Mouse (Mus musculus): ENCODE data around the gene Kdelr3.
A peak's percentile ranks its signal among the peaks of the same experiment; 100 is the strongest.

Gene Kdelr3

GRCm38 (mm10) chr15:79516171-79517096 lies at the start of gene Kdelr3:
Gene Kdelr3 (plus strand): TSS chr15:79516411.
- DNase-seq, result no peak

GRCm38 (mm10) chr15:79466601-79467286 lies 49.5 kb upstream of the Kdelr3 start:
- peak; percentile 84 to 85 for DNase-seq

GRCm38 (mm10) chr15:79469577-79469976 lies 46.6 kb upstream of the Kdelr3 start:
- DNase-seq, result no peak

- DNase-seq, result no peak
Measured at GRCm38 (mm10) chr15:79470583-79470982, 45.6 kb upstream of the Kdelr3 start.

- no peak for DNase-seq
Measured at GRCm38 (mm10) chr15:79471095-79471494, 45.1 kb upstream of the Kdelr3 start.

- peak; percentile 39 to 41 for DNase-seq
Measured at GRCm38 (mm10) chr15:79473042-79473441, 43.2 kb upstream of the Kdelr3 start.

GRCm38 (mm10) chr15:79473638-79474355 lies 42.4 kb upstream of the Kdelr3 start:
- peak in 1 of 2 experiments; percentile 24 for DNase-seq

GRCm38 (mm10) chr15:79477227-79477626 lies 39.0 kb upstream of the Kdelr3 start:
- DNase-seq, result no peak

- DNase-seq, result no peak
Measured at GRCm38 (mm10) chr15:79481181-79481688, 35.0 kb upstream of the Kdelr3 start.

GRCm38 (mm10) chr15:79489463-79489862 lies 26.7 kb upstream of the Kdelr3 start:
- no peak for DNase-seq

- DNase-seq, result no peak
Measured at GRCm38 (mm10) chr15:79493527-79493926, 22.7 kb upstream of the Kdelr3 start.

GRCm38 (mm10) chr15:79500110-79500509 lies 16.1 kb upstream of the Kdelr3 start:
- no peak for DNase-seq

GRCm38 (mm10) chr15:79502891-79503341 lies 13.3 kb upstream of the Kdelr3 start:
- DNase-seq, result no peak

- no peak for DNase-seq
Measured at GRCm38 (mm10) chr15:79503438-79503837, 12.8 kb upstream of the Kdelr3 start.

GRCm38 (mm10) chr15:79504707-79505452 lies 11.3 kb upstream of the Kdelr3 start, which contains the start of gene Kcnj4:
Gene Kcnj4 (minus strand): TSS chr15:79505241.
- DNase-seq, result no peak

- no peak for DNase-seq
Measured at GRCm38 (mm10) chr15:79505616-79506283, 10.5 kb upstream of the Kdelr3 start.

GRCm38 (mm10) chr15:79506460-79506859 lies 9.8 kb upstream of the Kdelr3 start:
- DNase-seq, result no peak

- DNase-seq, result no peak
Measured at GRCm38 (mm10) chr15:79507055-79507828, 9.0 kb upstream of the Kdelr3 start.

GRCm38 (mm10) chr15:79509998-79510397 lies 6.2 kb upstream of the Kdelr3 start:
- no peak for DNase-seq

GRCm38 (mm10) chr15:79510425-79510824 lies 5.8 kb upstream of the Kdelr3 start:
- DNase-seq, result no peak

Measured in B cell, adult 2 months (primary cell).